Mouse (Mus musculus) limb, embryonic 12.5 days (tissue): Measurements from ENCODE around the gene Tmem72. TPM values are rescaled to one million over a fixed set of nuclear protein-coding genes. Genes with fewer than 3 reads are reported as not detected.

Source experiments
- ATAC-seq: fragments of 200-750 bp; cut with Nextera tagmentation; 2 replicates; pipeline ENCODE4 v1.8.0; 2017; ENCODE audit warnings: low read depth, moderate TSS enrichment; ENCODE audit not compliant: insufficient number of reproducible peaks, insufficient read depth, low FRiP score, low TSS enrichment
- H3K27ac ChIP-seq: fragments of 300-500 bp; sonication (generic); 2 replicates; pipeline ENCODE4 v1.5.1; 2016; ENCODE audit warnings: mild to moderate bottlenecking, moderate library complexity
- H3K27me3 ChIP-seq: fragments of 300-500 bp; sonication (generic); 2 replicates; pipeline ENCODE4 v1.6.1; 2016; ENCODE audit warnings: mild to moderate bottlenecking, moderate library complexity
- H3K36me3 ChIP-seq: fragments of 300-500 bp; sonication (generic); 2 replicates; pipeline ENCODE4 v1.6.1; 2016; ENCODE audit warnings: mild to moderate bottlenecking, moderate library complexity
- H3K4me1 ChIP-seq: fragments of 300-500 bp; sonication (generic); replicated peaks from 2 replicates; pipeline ENCODE4 v1.6.1; 2016
- H3K4me2 ChIP-seq: fragments of 300-500 bp; sonication (generic); 2 replicates; pipeline ENCODE4 v1.6.1; 2016; ENCODE audit warnings: mild to moderate bottlenecking, moderate library complexity
- H3K4me3 ChIP-seq: fragments of 300-500 bp; sonication (generic); replicated peaks from 2 replicates; pipeline ENCODE4 v1.5.1; 2016; ENCODE audit warnings: mild to moderate bottlenecking
- H3K9ac ChIP-seq: fragments of 300-500 bp; sonication (generic); replicated peaks from 2 replicates; pipeline ENCODE4 v1.6.1; 2016; ENCODE audit warnings: mild to moderate bottlenecking, moderate library complexity
- H3K9me3 ChIP-seq: fragments of 300-500 bp; sonication (generic); 2 replicates; pipeline ENCODE4 v1.6.1; 2016; ENCODE audit warnings: mild to moderate bottlenecking, moderate library complexity
- WGBS: fragments of 180-500 bp; shearing (Covaris S2); methylation state at CpG from one replicate; pipeline ENCODE4 v1.1.7; 2016; 5-methylcytosine and 5-hydroxymethylcytosine counted together
- polyA plus RNA-seq: library from polyadenylated mRNA; unstranded; fragments of >200 nt; fragmentation: Nextera tagmentation; extraction: Ambion mirVana; gene quantifications from 2 replicates; pipeline ENCODE4 v1.2.1, GENCODE M21; 2016

Tmem72 gene
- polyA plus RNA-seq, 1 experiment from 2014 or later, result 0.06 TPM

GRCm38 (mm10) chr6:116679563-116680288 is 37.0 kb downstream of the Tmem72 start:
- no peak overlapping the region for H3K27ac ChIP-seq
- H3K27me3 ChIP-seq, result no peaks in the 10 kb centered on the region
- no peak overlapping the region for H3K4me3 ChIP-seq
- H3K4me2 ChIP-seq, result no peak overlapping the region
- no peak for ATAC-seq
- WGBS, result 79% methylated on average over 5 of the region's 5 CpGs
- no peaks in the 10 kb centered on the region for H3K9me3 ChIP-seq
- H3K4me1 ChIP-seq, result no peaks in the 10 kb centered on the region
- no peak overlapping the region for H3K9ac ChIP-seq
- no peaks in the 10 kb centered on the region for H3K36me3 ChIP-seq

- peaks cover 9% of the 10 kb centered on the region for H3K27me3 ChIP-seq
- no peak overlapping the region for H3K9ac ChIP-seq
- H3K4me1 ChIP-seq, result peaks cover 14% of the 10 kb centered on the region
- H3K4me3 ChIP-seq, result no peak overlapping the region
- WGBS, result 75% methylated on average over 6 of the region's 6 CpGs
- no peak overlapping the region for H3K27ac ChIP-seq
- no peaks in the 10 kb centered on the region for H3K36me3 ChIP-seq
- ATAC-seq, result no peak
- no peak overlapping the region for H3K4me2 ChIP-seq
- H3K9me3 ChIP-seq, result no peaks in the 10 kb centered on the region
These were observed 39.4 kb downstream of the Tmem72 start for GRCm38 (mm10) chr6:116677321-116677720.

- Histone ChIP-seq H3K27ac (no peak overlapping the region), H3K27me3 (peaks cover 18% of the 10 kb centered on the region), H3K4me2 (no peak overlapping the region), H3K4me3 (no peak overlapping the region), H3K36me3 (no peaks in the 10 kb centered on the region), H3K9ac (no peak overlapping the region), H3K4me1 (peaks cover 17% of the 10 kb centered on the region), H3K9me3 (no peaks in the 10 kb centered on the region)
- WGBS, result 72% methylated on average over 10 of the region's 10 CpGs
- ATAC-seq, result no peak
These were observed 40.3 kb downstream of the Tmem72 start for GRCm38 (mm10) chr6:116676355-116676913.

- Histone ChIP-seq H3K36me3 (no peaks in the 10 kb centered on the region), H3K27me3 (peaks cover 32% of the 10 kb centered on the region), H3K4me3 (peak overlapping the region; percentile 52), H3K4me1 (peaks cover 30% of the 10 kb centered on the region), H3K9ac (peak overlapping the region; percentile 54), H3K4me2 (peak overlapping the region; percentile 92), H3K9me3 (no peaks in the 10 kb centered on the region), H3K27ac (no peak overlapping the region)
- WGBS, result 21% methylated on average over 16 of the region's 16 CpGs
- no peak for ATAC-seq
These were observed 42.3 kb downstream of the Tmem72 start for GRCm38 (mm10) chr6:116674283-116674886.

- Histone ChIP-seq H3K9me3 (no peaks in the 10 kb centered on the region), H3K4me1 (peaks cover 30% of the 10 kb centered on the region), H3K4me2 (peak within 1 kb of the TSS; percentile 92), H3K9ac (peak within 1 kb of the TSS; percentile 54), H3K36me3 (no peaks in the 10 kb centered on the region), H3K4me3 (peak within 1 kb of the TSS; percentile 52), H3K27me3 (peaks cover 32% of the 10 kb centered on the region), H3K27ac (peak within 1 kb of the TSS; percentile 54; the same call in 1 of the 2 replicates)
- under 1% methylated on average over 44 of the region's 44 CpGs for WGBS
- ATAC-seq, result peak; percentile 79
These were observed 43.0 kb downstream of the Tmem72 start, which contains the start of gene Rassf4 for GRCm38 (mm10) chr6:116673471-116674282. Gene Rassf4, minus strand, starts transcription at chr6:116673952.

GRCm38 (mm10) chr6:116672349-116672748 is 44.4 kb downstream of the Tmem72 start:
- no peak overlapping the region for H3K4me3 ChIP-seq
- peaks cover 30% of the 10 kb centered on the region for H3K4me1 ChIP-seq
- H3K4me2 ChIP-seq, result peak overlapping the region; percentile 92; the same call in 1 of the 2 replicates
- no peak overlapping the region for H3K9ac ChIP-seq
- 80% methylated on average over 5 of the region's 5 CpGs for WGBS
- H3K27me3 ChIP-seq, result peaks cover 32% of the 10 kb centered on the region
- H3K27ac ChIP-seq, result no peak overlapping the region
- no peaks in the 10 kb centered on the region for H3K9me3 ChIP-seq
- no peak for ATAC-seq
- no peaks in the 10 kb centered on the region for H3K36me3 ChIP-seq

- H3K27me3 ChIP-seq, result peaks cover 32% of the 10 kb centered on the region
- no peaks in the 10 kb centered on the region for H3K9me3 ChIP-seq
- H3K27ac ChIP-seq, result no peak overlapping the region
- peaks cover 30% of the 10 kb centered on the region for H3K4me1 ChIP-seq
- WGBS, result 80% methylated on average over 4 of the region's 4 CpGs
- H3K36me3 ChIP-seq, result no peaks in the 10 kb centered on the region
- H3K4me2 ChIP-seq, result no peak overlapping the region
- H3K9ac ChIP-seq, result no peak overlapping the region
- H3K4me3 ChIP-seq, result no peak overlapping the region
- no peak for ATAC-seq
These were observed 44.9 kb downstream of the Tmem72 start for GRCm38 (mm10) chr6:116671768-116672167.

GRCm38 (mm10) chr6:116671031-116671430 is 45.7 kb downstream of the Tmem72 start:
- peak; percentile 53; the same call in 1 of the 2 replicates for ATAC-seq
- peaks cover 32% of the 10 kb centered on the region for H3K27me3 ChIP-seq
- no peak overlapping the region for H3K4me3 ChIP-seq
- H3K4me2 ChIP-seq, result no peak overlapping the region
- no peaks in the 10 kb centered on the region for H3K9me3 ChIP-seq
- H3K27ac ChIP-seq, result no peak overlapping the region
- peaks cover 30% of the 10 kb centered on the region for H3K4me1 ChIP-seq
- WGBS, result 6% methylated on average over 5 of the region's 5 CpGs
- H3K36me3 ChIP-seq, result no peaks in the 10 kb centered on the region
- no peak overlapping the region for H3K9ac ChIP-seq

GRCm38 (mm10) chr6:116670144-116670543 is 46.6 kb downstream of the Tmem72 start:
- H3K36me3 ChIP-seq, result no peaks in the 10 kb centered on the region
- peaks cover 32% of the 10 kb centered on the region for H3K27me3 ChIP-seq
- H3K9me3 ChIP-seq, result no peaks in the 10 kb centered on the region
- peak overlapping the region; percentile 41; the same call in 1 of the 2 replicates for H3K27ac ChIP-seq
- H3K4me1 ChIP-seq, result peaks cover 30% of the 10 kb centered on the region
- no peak overlapping the region for H3K4me3 ChIP-seq
- WGBS, result 51% methylated on average over 5 of the region's 6 CpGs
- no peak overlapping the region; the same call in 1 of the 2 replicates for H3K9ac ChIP-seq
- no peak overlapping the region for H3K4me2 ChIP-seq
- ATAC-seq, result no peak

GRCm38 (mm10) chr6:116668682-116669470 is 47.8 kb downstream of the Tmem72 start:
- Histone ChIP-seq H3K4me1 (peaks cover 24% of the 10 kb centered on the region), H3K27ac (no peak overlapping the region), H3K27me3 (peaks cover 32% of the 10 kb centered on the region), H3K36me3 (no peaks in the 10 kb centered on the region), H3K9me3 (no peaks in the 10 kb centered on the region), H3K4me2 (no peak overlapping the region), H3K9ac (no peak overlapping the region), H3K4me3 (no peak overlapping the region)
- WGBS, result 40% methylated on average over 11 of the region's 11 CpGs
- no peak for ATAC-seq
